Mouse (Mus musculus) T-helper 1 cell (primary cell): ENCODE data around the gene Cpeb3.
"Not testable (repeated sequence)": the region's sequence is repeated elsewhere in the genome, so short reads cannot be mapped to it uniquely, and the experiment has no call there.

ENCODE experiments used
- in situ Hi-C: fragments of 300-600 bp; cut with MboI, MseI; formaldehyde crosslinking; loops from one replicate; pipeline ENCODE4 v1.15.1; 2025; ENCODE audit warnings: high pct_unique_total_duplicates

Gene Cpeb3

DNA sequence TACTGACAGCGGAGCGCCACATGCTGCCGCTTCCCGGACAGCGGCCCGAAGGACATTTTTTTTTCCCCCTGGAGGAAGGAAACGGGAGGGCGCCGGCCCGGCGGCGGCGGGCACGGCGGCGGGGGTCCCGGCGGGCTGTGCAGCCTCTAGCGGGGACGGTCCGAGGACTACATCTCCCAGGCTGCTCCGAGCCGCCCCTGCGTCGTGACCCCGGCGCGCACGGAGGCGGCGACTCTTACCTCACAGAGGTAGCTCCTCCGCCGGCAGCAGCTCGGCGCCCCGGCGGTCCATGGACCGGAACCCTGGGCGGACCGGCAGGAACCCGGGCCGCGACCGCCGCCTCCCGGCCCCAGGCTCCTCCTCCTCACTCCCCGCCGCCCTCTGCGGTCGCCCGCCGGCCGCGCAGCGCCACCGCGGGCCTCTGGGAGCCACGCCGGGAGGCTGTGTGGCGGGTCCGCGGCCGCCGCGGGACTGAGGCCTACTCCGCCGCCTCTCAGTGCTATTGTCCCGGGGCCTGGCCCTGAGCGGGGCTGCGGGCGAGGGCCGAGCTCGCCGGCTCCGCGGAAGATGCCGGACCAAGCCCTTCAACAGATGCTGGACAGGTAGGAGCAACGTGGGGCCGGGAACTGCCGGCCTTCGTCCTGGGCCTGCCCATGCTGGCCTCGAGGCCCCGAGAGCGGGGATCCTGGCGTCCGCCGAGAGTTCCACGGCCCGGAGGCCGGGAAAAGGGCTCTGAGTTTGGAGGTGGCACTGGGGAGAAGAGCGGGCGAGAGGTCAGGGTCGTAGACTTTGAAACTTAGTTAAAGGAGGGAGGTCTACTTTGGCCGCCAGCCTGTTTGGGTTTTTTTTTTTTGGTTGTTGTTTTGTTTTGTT is 862 bp downstream of the Cpeb3 start, which contains the start of gene March5:
TSS of gene March5 (plus strand) at position 241 of the 873 bp plus-strand sequence.
- in situ Hi-C loops = no loop called here

DNA sequence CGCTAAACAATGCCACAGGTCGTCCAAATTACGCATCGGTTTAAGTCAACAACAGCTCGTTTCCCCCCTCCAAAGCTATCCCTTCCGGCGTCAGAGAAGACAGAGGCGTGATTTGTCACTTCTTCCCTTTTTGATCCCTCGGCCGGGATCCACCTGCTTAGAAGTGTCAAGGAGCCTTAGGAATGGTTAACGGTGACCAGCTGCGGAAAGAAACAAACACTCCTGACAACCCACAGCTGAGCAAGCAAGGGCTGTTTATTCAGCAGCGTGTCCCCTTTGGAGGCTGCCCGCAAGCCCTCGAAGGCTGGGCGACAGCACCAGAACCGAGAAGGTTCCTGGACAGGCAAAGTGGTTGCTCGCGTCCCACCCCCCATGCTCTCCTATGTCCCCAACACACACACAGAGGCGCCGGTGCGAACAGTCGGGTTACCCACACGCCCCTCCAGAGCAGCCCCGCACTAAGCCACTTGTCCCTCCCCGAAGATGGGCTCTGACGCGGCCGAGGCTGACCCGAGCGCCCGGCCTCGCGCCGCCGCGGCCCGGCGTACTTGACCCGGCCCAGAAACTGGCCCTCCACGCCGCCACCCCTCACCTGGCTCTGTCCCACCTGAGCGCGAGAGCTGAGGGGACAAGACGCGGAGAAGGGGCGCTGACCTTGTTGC is 1.6 kb downstream of the Cpeb3 start:
- in situ Hi-C loops = no loop called here

DNA sequence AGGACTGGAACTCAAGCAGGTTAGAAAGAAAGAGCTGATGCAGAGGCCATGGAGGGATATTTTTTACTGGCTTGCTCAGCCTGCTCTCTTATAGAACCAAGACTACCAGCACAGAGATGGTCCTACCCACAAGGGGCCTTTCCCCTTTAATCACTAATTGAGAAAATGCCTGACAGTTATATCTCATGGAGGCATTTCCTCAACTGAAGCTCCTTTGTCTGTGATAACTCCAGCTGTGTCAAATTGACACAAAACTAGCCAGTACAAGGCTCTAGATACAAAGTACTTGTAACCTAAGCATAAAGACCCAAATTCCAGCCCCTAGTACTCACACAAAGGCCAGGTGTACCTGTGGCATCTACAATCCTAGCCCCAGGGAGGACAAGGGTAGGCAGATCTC is 3.2 kb downstream of the Cpeb3 start:
- in situ Hi-C loops = not testable (repeated sequence)

DNA sequence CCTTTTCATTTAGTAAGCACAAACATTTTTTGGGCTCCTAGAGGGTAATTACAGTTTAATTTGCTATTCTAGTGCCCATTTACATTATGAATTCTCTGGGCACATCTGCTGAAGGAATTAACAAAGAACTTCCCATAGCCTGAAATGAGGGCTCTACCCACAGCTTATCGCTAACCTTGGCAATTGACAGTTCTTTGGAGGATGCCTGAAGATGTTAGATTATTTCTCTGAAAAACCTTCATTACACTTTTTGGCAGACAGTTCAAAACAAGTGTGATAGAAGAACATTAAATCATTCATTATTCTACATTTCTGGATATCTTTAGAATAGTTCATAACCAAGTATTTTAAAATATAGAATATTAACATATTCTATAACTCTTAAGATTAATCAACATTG is 5.0 kb downstream of the Cpeb3 start:
- in situ Hi-C loops = no loop called here

DNA sequence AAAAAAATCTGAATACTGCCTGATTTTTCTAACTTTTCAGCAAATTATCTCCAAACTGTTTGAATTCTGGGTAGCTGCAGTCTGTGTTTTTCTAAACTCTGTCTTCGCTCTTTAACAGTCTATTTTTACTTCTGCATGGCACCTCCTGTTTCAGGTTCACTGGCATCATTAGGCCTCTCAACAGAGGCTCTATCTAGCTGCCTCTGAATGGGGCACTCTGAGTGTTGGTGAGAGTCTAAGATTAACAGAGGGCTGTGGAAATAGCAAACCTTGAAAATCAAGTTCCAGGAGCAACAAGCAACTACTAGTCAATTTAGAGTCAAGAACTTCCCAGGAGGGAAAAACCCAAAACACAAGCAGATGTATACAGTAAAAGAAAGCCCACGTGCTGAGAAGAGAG is 8.5 kb downstream of the Cpeb3 start:
- in situ Hi-C loops = no loop called here

DNA sequence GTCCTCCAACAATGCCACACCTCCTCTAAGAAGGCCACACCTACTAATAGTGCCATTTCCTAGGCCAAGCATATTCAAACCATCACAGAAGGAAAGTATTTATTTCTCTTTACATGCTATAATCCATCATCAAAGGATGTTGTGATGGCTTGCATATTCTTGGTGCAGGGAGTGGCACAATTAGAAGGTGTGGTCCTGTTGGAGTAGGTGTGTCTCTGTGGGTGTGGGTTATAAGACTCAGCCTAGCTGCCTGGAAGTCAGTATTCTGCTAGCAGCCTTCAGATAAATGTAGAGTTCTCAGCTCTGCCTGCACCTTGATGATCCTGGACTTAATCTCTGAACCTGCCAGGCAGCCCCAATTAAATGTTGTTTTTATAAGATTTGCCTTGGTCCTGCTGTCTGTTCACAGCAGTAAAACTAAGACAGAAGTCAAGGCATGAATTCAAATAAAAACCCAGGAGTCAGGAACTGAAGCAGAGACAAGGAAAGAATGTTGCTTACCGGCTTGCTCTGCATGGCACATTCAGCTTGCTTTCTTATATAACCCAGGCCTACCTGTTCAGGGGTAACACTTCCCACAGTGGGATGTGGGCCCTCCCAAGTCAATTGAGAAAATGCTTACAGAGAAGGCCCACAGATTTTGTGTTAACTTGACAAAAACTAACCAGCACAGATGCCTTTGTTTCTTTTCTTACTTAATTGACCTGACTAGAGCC is 10.1 kb downstream of the Cpeb3 start:
- in situ Hi-C loops = no loop called here

DNA sequence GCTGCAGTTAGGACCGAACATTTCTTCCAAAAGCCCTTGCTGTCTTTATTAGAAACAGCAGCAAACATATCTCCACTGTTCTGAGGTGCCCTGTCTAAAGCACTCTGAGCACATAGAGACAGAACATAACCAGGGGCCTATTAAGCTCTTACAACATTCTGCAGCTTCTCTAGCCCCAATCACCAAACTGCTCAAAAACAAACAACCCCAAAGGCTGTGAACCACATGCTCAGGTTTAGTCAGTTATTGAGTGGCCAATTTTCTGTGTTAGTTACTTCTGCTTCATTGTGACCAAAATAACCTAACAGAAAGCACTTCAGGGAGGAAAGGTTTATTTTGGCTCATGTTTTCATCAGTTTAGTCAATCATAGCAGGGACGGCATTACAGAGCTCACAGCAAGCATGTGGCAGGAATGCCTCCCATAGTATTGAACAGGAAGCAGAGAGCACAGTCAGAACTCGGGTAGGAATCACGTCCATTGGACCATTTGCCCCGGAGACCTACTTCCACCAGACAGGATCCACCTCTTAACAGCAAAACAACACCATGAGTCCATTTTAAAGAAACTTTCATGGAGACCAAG is 15.8 kb downstream of the Cpeb3 start:
- in situ Hi-C loops = no loop called here

DNA sequence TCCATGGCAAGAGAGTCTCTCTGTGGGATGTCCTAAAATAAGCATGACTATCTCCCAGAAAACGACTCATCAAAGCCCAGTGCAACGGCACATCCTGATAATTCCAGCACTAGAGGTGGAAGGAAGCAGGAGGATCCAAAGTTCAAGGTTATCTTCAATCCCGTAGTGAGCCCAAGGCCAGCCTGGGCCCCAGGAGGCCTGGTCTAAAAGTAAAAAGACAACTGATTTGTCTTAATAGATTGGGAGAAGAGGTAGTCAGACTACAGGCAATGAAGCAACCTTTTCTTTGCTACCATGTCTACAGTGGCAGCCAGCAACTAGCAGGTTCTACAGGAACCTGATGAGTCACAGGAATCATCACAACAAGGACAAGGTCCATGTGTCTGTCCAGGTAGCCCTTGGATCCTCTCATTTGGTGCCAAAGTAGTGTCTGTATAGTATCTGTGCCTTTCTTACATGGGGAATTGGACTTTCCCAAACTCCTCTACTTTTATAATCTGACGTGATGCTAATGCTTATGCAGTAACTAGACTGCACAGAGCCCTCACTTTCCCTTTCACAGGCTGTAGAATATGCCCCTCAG is 19.9 kb downstream of the Cpeb3 start:
- in situ Hi-C loops = loop anchor here (5.0 kb wide), 1 partner anchor 49 kb away; no protein-coding TSS in a partner anchor

DNA sequence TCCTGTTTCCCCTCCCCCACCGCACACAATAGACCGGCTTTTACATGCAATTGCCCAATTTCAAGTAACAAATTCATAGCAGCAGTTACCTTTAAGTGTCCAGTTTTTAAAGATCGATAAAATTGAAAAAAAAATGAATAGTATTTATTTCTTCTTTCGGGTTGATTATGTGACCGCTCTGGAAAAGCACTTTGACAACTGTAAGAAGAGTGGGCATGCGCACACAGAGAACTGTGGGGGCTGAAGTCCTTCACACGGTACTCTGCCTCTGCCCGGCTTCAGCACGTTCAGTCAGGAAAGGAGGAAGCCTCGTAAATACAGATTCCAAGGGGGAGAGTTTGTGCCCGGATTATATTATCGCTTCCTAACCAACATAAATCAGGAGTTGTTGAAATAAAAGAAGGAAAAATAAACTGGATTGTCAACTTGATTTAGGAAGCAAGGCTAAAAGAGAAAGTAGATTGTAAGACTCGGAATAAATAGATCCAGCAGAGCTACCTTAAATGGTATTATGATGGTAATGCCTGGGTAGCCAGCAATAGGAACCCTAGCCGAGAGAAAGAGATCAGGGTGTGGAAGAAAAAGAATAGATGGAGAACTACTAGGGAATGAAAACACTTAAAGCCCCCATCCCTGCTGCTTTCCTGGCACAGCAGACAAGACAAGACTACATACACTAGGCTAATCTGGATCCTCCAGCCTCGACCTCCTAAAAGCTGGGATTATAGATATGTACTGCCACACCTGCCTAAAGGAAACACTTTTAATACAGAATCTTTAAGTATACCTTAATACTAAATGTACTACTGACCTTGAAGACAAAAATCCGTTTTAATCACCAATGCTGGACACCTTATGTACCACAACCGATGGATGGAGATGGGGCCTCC is 30.3 kb downstream of the Cpeb3 start:
- in situ Hi-C loops = no loop called here

DNA sequence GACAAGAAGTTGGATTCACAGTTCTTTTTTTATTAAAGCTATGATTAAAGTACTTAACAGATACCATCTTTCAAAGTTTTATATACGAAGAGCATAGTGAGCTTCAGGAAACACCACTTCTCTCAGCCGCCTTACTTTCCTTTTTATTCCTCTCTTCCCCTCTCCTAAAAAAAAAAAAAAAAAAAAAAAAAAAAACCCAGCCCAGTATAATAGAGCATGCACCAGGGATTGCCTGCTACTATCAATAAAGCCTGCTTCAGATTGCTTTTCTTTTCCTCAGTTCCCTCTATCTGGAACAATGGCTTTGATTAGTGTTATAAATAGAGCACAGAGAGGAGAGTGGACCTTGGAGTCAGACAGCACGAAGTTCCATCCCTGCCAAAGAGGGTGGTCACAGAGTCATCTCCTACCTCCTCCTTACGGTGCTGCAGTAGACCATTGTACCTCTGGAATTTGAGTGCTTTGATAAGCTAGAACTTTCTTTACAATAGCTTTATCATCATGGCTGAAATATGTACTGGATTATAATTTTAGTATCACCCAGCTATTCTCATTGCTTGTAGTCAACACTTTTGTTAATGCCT is 31.4 kb downstream of the Cpeb3 start:
- in situ Hi-C loops = no loop called here

DNA sequence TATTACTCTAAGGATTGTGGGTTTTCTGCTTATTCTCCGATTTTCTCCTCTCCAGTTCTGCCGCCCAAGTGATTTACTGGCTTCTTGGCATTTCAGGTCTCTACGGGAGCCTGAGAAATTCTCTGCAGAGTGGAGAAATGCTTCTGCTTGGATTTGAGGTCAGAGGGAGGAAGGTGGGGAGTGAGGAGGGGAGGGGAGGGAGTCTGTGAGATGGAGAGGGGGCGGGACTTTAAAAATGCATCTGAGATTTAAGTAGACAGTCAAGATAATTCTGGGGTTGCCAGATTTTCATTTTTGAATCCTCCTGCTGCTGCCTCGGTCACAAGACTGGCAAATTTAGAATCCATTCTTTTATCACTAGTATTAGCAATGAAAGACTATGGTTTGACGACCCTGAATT is 32.5 kb downstream of the Cpeb3 start:
- in situ Hi-C loops = no loop called here

DNA sequence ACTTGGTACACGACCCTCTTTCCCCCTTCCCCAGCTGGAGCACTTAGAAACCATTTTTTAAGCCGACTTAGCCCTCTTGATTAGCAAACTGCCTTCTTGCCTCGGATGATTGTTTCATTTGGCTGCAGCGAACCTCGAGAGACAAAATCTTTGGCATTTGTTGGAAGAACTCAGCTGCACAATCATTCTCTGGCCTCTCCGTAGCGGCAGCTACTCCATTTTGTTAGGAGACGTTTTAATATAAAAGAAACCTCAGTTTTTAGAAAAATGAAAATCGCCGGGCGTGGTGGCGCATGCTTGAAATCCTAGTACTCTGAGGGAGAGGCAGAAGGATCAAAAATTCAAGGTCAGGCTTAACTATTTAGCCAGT is 33.0 kb downstream of the Cpeb3 start:
- in situ Hi-C loops = no loop called here

DNA sequence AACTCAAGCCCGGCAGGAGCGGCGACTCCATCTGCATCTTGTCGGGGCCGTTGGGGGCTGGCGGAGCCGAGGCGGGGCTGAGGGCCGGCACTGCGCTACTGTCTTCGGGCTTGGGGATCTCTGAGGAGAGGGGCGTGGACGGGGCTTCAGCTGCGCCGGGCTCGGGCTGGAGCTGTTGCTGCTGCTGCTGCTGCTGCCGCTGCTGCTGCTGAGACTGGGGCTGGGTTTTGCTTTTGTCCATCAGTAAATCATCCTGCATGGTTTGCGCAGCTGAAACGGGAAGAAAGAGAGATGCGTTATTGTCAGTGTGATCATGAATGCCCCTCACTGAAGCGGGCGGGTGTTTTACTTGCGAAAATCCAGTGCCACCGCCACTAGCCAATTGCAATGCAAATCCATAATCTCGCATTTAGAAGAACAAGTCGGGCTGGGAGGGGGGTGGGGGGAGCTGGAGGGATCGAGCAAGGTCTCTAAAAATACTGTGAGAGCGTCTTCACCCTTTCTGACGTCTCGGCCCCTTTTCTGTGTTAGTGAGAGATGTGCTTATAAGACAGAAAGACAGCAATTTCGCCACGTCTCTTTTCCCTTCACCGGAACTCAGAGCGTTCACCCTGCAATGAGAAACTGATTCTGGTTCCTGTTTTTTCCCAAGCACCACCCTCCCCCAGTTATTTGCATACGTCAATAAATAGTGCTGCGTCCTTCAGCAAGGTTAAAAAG is 33.5 kb downstream of the Cpeb3 start:
- in situ Hi-C loops = no loop called here

DNA sequence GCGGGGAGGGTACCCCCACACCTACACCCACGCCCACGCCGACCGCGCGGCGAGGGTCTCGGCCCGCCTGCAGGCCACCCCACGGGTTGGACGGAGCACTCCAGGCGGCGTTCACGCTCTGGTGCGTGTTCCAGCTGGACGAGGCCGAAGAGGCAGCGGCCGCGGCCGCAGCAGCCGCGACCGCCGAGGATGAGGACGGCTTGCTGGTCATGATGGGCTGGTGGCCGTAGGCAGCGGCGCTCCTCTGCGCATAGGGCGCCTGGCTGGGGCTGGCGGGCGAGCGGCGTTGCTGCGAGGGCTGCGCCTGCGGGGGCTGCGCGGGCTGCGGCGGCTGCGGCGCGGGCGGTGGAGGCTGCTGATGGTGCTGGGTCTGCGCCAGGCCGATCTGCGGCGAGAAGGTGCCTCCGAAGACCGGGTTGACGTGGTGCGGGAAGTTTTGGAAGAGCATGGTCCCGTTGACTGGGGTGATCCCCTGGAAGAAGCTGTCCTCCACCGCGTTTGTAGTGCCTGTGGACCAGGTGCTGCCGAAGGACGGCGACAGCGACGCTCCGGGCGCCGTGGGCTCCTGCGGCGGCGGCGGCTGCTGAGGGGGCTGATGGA is 34.2 kb downstream of the Cpeb3 start:
- in situ Hi-C loops = no loop called here

DNA sequence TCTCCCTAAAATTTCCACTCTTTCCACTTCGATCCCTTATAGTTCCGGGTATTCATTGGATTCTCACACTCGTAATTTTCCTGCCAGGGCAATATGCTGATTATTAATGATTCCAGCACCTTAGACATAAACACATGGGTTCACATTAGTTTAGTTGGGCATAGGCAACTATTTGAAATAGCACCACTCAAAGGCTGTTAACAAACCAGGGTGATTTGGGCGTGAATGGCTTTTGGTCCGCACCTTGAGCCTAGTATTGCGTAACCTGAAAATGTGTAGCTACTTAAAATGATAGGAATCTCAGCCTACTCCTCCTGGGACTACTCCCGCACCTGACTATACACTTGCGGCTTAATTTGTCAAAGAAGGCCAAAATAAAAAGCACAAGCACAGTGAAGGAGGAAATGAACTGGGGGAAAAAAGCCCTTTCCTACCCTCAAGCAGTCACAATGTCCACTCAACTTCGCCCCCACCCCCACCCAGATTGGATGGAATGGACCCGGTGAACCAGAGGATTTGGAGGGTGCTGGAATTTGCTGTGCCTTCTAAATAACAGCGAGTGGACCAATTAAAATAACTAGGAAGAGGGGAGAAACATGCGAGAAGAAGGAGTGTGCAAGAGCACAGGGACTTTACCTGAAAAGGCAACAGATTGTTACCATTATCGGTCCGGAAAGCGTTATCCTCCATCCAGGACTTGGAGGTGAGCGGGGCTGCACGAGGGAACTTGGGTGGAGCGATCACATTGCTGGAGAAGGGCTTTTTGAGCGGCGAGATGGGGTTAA is 34.9 kb downstream of the Cpeb3 start:
- in situ Hi-C loops = no loop called here

DNA sequence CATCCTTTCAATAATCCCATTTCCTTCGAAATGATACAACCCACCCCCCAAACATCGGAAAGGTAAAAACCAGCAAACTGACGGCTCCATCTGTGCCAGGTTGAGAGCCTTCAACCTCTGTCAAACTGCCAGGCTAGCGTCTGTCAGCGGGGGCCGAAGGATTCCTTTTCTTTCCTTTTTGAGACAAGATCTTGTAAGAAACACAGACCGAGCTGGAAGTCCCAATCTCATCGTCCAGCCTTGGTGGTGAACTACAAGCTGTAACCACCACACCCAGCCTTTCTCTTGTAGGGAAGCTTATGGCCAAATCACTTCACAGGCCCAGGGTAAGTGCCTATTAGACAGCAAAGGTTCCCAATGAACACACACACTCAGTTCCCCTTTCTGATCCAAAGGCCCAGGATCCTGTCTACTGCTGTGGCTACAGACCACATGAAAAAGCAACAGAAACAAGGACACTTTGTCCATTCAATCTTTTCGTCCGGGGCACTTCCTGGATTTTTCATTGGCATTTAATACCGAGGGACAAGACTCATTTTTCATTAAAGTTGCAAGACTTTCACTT is 35.8 kb downstream of the Cpeb3 start:
- in situ Hi-C loops = no loop called here

DNA sequence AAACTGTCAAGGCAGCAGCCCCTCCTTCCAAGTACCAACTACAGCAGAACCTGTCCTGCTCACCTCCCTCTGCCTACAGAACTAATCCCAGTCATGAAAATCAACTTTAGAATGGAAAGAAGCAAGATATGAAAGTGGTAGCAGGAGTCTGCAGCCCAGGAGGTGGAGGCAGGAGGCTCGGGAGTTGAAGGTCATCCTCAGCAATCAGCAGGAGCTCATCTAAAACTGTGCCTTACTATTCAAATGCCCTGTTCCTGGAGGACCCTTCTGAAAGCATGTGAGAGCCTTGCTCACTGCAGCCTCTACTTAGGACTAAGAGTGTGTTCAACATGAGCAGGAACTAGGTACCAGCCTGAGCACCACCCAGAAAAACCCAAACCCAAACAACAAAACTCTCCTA is 36.3 kb downstream of the Cpeb3 start:
- in situ Hi-C loops = no loop called here

DNA sequence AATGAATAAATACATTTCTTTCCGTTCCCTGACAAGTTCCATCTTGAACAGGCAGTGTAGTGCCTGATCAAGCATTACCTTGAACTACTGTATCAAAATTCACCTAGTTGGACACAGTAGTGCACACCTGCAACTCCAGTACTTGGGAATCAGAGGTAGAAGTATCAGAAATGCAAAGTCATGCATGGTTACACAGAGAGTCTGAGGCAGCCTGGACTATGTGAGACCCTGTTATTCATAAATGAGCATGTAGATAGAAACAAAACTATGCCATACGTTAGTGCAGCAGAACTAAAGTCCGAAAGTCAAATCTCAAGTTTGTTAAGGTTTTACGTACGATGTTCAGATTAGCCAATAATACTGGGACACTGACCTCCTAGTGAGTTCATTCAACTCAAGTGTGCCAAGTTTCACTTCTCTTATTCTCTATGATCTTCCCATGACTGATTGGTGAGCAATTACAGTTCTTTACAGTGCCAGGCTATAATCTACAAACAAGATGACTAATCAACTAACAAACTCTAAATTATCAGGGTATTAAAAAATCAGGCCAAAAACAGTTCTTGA is 51.5 kb downstream of the Cpeb3 start:
- in situ Hi-C loops = no loop called here
